Mouse (Mus musculus) liver, embryonic 12.5 days (tissue): Measurements from ENCODE around the gene Fnbp4. TPM values are rescaled to one million over a fixed set of nuclear protein-coding genes. Genes with fewer than 3 reads are reported as not detected.

ENCODE experiments used
- polyA plus RNA-seq: library from polyadenylated mRNA; unstranded; fragments of >200 nt; fragmentation: Nextera tagmentation; extraction: Ambion mirVana; gene quantifications from 2 replicates; pipeline ENCODE4 v1.2.1, GENCODE M21; 2016

Fnbp4 gene
- polyA plus RNA-seq, 1 experiment from 2014 or later: 62.9 TPM

Other genes with a start within 250 kb of the Fnbp4 start
- gene Ptprj, start 164.7 kb upstream of the Fnbp4 start, polyA plus RNA-seq: 3.0 and 3.7 TPM in 2 replicates
- gene Nup160, start 68.2 kb upstream of the Fnbp4 start, polyA plus RNA-seq: 60.3 and 61.3 TPM in 2 replicates
- 0.07 TPM in 2 replicates for gene Agbl2, start 37.4 kb downstream of the Fnbp4 start, polyA plus RNA-seq
- gene Mtch2, start 101.8 kb downstream of the Fnbp4 start, polyA plus RNA-seq: 142 and 146 TPM in 2 replicates
- gene C1qtnf4, start 140.5 kb downstream of the Fnbp4 start, polyA plus RNA-seq: 6.6 and 7.3 TPM in 2 replicates
- 22.6 and 26.0 TPM in 2 replicates for gene Kbtbd4, start 159.4 kb downstream of the Fnbp4 start, polyA plus RNA-seq
- 171 and 177 TPM in 2 replicates for gene Ndufs3, start 159.5 kb downstream of the Fnbp4 start, polyA plus RNA-seq
- 79.4 and 81.3 TPM in 2 replicates for gene Celf1, start 195.0 kb downstream of the Fnbp4 start, polyA plus RNA-seq